Mouse (Mus musculus) ovary, postnatal 14 days (tissue): Measurements from ENCODE around the gene Txndc15.
"Not testable (repeated sequence)": the region's sequence is repeated elsewhere in the genome, so short reads cannot be mapped to it uniquely, and the experiment has no call there.

ENCODE experiments used
- DNase-seq: peaks from one replicate; pipeline ENCODE4 v3.0.0; 2022; ENCODE audit warnings: low spot score

Txndc15 gene

GRCm38 (mm10) chr13:55714501-55715166, at the start of gene Txndc15:
Txndc15 (plus strand) TSS chr13:55714650.
- peak; percentile 89 for DNase-seq

DNA sequence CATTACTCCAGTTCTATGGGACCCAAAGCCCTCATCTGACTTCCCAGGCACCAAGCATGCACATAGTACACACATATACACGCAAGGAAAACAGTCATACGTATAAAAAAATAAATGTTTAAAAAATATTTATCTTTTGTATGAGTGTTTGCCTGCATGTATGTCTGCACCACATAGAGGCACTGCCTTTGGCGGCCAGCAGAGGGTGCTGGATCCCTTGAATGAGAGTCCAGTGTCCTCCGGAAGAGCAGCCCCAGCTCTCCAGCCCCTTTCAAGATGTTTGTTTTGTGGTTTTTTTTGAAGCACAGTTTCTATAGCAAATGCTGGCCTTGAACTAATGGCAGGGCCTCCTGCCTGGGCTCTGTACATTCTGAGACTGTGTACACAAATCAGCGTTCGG, 45.9 kb upstream of the Txndc15 start:
- DNase-seq = no peak

- no peak for DNase-seq
Measured at GRCm38 (mm10) chr13:55672711-55673110, 41.7 kb upstream of the Txndc15 start.

DNA sequence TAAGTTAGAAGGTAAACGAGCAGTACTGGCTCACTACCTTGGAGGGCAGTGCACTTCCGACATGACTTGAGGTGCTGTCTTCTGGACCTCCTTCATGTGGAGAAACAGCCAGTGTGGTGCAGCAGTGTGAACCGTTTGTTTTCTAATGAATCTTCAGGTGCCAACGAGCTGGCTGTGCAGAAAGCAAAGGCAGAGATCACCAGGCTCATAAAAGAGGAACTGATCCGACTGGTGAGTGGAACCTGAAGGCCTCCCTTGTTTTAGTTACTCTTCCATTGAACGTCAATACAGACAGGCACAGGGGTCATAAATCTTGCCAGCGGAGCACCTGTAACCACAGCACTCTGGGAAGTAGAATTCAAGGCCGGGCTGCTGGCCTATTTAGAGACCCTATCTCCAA, 37.1 kb upstream of the Txndc15 start:
- DNase-seq = no peak

DNA sequence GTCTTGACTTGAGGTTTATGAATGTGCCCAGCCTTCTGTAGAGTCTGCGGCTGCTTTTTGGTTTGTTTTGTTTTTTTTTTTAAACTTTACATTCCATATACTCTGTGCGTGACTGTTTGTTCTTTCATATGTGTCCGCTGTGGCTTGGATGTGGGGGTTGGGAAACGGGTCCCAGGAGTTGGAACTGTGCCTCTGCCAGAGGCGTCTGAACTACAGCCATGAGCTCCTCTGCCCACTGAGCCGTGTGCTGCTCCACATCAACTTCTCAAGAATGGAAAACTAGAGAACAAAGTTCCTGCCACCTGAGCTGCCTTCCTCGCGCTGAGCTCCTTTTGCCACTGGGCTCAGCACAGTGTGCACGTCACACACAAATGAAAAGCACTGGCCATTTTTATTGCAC, 32.2 kb upstream of the Txndc15 start:
- DNase-seq = no peak

- no peak for DNase-seq
Measured at GRCm38 (mm10) chr13:55683581-55683980, 30.9 kb upstream of the Txndc15 start.

GRCm38 (mm10) chr13:55686107-55686633, 28.3 kb upstream of the Txndc15 start:
- no peak for DNase-seq

DNA sequence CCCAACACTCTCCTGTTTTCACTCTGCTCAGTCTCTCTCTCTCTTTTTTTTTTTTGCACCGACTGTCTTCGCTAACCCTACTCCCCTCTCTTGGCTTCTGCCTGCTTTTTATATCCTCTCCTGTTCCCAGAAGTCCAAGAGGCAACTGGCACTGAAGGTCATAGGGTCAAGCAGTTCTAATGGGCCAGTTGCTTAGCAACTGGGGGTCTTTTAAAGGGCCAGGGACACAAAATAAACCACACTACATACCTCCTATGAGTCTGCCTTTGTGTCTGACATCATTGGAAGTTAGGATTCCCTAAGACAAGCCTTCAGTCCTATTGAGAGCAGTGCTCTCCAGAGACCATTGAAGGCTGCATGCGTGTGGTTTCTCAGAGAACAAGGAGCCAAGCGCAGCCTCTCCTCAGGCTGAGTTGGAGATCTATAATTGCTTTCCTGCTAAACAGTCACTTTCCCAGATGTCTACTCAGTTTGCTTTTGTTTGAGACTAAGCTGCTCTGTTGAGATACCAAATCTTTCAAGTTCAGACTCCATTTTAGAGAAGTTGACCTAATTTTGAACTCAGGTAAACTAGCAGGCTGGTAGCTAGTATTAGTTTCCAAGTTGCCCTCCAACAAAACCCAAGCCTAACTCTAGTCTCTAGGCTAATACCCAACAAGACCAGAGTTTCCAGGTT, 26.4 kb upstream of the Txndc15 start:
- no peak for DNase-seq

- peak; percentile 80 for DNase-seq
Measured at GRCm38 (mm10) chr13:55692535-55693242, 21.8 kb upstream of the Txndc15 start, which contains the start of gene B230219D22Rik. B230219D22Rik (plus strand) TSS chr13:55693124.

- DNase-seq = no peak
Measured at GRCm38 (mm10) chr13:55693243-55693721, 21.2 kb upstream of the Txndc15 start.

- DNase-seq = no peak
Measured at GRCm38 (mm10) chr13:55694110-55694509, 20.3 kb upstream of the Txndc15 start.

- not testable (repeated sequence) for DNase-seq
Measured at GRCm38 (mm10) chr13:55695989-55696388, 18.5 kb upstream of the Txndc15 start.

GRCm38 (mm10) chr13:55704301-55704700, 10.1 kb upstream of the Txndc15 start:
- DNase-seq = no peak

DNA sequence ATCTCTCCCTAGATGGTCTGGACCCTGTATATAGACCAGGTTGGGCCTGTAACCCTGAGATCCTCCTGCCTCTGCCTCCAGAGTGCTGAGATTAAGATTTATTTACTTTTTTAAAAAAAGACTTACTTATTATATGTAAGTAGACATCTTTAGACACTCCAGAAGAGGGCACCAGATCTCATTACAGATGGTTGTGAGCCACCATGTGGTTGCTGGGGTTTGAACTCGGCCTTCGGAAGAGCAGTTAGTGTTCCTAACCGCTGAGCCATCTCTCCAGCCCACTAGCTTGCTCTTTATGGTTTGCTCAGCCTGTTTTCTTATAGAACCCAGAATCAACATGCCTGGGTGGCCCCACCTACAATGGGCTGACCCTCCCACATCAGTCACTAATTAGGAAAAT, 1.6 kb upstream of the Txndc15 start:
- DNase-seq = no peak

DNA sequence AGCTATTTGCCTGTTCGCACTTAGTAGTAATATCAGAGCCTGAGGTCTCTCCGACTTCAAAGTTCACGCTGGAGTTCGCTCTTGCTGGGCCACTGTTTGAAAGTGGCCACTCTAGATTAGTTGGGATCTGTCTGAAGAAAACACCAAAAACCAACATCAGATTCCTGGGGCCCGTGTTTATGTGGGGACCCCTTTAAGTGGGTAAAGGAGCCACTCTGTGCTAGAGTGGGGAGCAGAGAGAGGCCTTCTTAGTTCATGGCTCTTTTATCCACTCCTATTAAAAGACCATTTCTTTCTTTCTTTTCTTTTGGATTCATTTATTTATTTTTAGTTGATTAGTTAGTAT, 690 bp downstream of the Txndc15 start:
- no peak for DNase-seq

- DNase-seq = no peak
Measured at GRCm38 (mm10) chr13:55715908-55716510, 1.6 kb downstream of the Txndc15 start.

- DNase-seq = no peak
Measured at GRCm38 (mm10) chr13:55721516-55721915, 7.1 kb downstream of the Txndc15 start.

DNA sequence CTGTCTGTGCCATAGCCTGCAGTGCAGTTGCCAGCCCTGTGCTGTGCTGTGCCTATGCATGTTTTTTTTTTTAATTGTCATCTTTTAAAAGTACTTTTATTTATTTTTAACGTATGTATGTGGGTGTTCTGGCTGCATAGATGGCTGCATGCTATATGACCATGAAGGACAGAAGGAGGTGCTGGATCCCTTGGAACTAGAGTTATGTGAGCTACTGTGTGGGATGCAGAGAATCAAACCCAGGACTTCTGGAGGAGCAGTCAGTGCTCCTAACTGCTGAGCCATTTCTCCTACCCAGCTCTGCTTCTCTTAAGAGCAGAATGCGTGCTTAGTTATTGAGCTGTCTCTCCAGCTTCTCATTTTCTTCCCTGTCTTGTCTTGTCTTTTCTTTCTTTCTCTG, 7.5 kb downstream of the Txndc15 start:
- no peak for DNase-seq

DNA sequence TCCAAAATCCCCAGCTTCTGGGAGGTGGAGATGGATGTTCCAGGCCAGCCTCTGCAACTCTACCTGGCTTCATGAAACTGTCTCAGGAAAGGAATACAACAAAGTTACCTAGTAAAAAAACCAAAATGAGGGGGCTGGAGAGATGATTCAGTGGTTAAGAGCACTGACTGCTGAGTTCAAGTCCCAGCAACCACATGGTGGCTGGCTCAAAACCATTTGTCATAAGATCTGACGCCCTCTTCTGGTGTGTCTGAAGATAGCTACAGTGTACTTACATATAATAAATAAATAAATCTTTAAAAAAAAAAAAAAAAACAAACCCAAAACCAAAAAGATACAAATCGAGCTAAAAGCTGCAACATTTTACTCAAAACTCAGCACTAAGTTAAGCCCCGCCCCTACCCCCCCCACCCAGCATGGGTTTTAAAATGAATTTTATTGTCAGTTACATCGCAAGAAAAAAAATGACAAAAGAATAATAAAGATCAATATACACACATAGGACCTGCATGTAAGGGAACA, 12.2 kb downstream of the Txndc15 start:
- no peak for DNase-seq

DNA sequence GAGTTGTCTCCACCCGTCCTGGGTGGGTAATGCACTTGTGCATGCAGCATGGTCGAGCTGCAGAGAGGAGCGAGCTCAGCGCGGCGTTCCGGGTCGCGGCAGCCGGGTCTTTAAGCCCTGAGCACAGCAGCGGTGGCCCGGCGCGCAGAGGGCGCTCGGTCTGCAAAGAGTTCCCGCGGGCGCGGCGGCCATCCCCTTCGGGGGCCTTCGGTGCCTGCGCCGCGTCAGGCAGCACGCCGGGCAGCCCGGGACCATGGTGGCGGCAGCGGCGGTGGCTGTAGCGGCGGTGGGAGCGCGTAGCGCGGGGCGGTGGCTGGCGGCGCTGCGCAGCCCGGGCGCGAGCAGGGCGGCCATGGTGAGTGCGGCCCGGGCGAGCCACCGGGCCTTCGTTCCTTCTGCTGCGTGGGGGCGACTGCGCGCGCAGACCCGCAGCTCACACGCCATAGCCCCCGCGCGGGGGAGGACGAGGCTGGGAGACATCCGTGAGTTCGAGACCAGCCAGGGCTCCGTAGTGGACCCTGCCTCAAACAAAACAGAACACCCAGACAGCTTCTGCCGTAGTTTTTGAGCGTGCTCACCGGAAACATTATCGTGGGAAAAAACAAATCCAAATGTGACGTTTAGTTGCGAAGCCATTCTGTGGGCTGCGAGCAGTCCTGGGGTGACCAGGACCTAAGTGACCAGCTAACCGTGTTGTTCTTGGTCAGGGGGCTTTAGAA, 12.8 kb downstream of the Txndc15 start, which contains the start of gene Pcbd2:
Gene Pcbd2, plus strand, starts transcription at position 249 of the 719 bp plus-strand sequence.
- peak; percentile 82 for DNase-seq

GRCm38 (mm10) chr13:55727839-55728238, 13.4 kb downstream of the Txndc15 start:
- peak; percentile 64 for DNase-seq
